Mouse (Mus musculus) neutrophil, adult 5-6 weeks (primary cell): Measurements from ENCODE around the gene Taar9. TPM values are rescaled to one million over a fixed set of nuclear protein-coding genes. Genes with fewer than 3 reads are reported as not detected.
"Not testable (repeated sequence)": the region's sequence is repeated elsewhere in the genome, so short reads cannot be mapped to it uniquely, and the experiment has no call there.

Source experiments
- ATAC-seq: fragments of 151-379, 151-347 bp; 2 replicates; pipeline ENCODE4 v1.8.0; 2017; ENCODE audit warnings: mild to moderate bottlenecking, moderate TSS enrichment; ENCODE audit not compliant: insufficient number of reproducible peaks, poor library complexity, low FRiP score, severe bottlenecking; ENCODE audit errors: extremely low read depth
- total RNA-seq: library from RNA; stranded (forward); fragments of 200-1000 nt; gene quantifications from 2 replicates; pipeline ENCODE4 v1.2.3, GENCODE M21; 2017

Taar9 gene
- not detected in 2 replicates for total RNA-seq

DNA sequence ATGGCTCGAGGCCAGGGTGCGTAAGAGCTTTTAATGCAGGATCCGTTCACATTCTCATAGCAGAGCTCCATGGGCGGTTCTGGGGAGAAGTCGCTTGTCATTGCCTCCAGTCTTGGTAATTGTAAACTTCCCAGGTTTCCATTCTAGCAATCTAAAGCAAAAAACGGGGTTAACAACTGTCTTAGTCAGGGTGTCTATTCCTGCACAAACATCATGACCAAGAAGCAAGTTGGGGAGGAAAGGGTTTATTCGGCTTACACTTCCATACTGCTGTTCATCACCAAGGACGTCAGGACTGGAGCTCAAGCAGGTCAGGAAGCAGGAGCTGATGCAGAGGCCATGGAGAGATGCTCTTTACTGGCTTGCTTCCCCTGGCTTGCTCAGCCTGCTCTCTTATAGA, at the start of gene Taar9:
TSS of gene Taar9 (minus strand) at position 101 of the 400 bp plus-strand sequence.
- ATAC-seq = not testable (repeated sequence)

DNA sequence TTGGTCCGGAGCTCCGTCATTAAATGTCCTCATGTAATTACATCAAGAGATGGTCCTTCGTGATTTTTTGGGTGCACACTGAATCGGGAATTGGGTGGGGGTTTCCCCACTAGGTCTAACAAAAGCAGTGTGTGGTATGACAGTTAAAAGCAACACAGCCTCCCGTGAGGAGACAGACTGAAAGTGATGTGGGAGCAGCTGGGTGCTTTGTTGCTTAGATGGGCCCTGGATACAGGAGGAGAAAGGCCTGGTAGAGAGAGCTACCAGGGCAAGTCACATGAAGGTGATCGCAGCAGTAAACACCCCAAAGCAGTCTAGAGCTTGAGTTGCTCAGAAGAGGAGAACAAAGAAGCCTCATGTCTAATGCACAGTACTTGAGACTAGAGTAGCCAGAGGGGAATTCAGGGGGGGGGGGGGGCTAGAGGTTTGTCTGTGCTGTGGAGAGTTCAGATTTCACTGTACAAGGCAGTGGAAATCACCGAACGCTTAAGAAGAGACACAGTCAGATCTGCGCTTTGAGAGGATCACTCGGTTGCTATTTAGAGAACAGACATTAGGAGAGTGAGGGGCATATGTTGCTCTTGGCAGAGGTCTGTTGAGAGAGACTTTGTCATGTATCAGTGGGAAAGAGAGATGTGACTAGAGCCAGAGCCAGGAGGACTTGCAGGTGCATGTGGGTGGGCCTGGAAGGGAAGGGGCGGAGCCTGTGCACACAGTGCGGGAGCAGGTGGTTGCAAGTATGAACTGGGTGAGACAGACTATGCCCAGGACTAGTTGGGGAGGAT, 49.3 kb upstream of the Taar9 start:
- ATAC-seq = no peak

DNA sequence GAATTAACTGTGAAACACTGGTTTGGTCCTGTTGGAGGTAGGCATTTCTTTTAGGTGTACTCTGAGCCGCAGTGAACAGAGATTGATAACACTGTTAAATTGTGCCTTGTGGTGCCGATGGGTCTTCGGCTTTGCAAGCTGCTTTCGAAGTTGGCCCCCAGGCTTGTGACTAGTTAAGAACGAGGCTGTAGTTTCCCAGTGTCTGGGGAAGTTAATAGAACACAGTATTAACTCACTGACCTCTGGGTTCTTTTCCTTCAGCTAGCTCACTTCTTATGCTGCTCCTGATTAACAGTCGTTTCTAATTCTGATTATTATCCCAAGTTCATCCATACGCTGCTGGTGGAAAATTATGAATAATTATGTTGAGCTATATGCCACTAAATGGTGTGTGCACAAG, 40.8 kb upstream of the Taar9 start:
- ATAC-seq = no peak

- ATAC-seq = peak; percentile 96
These were observed 39.9 kb upstream of the Taar9 start, which contains the start of gene Stx7 for GRCm38 (mm10) chr10:24149135-24149781. Stx7 (plus strand) TSS chr10:24149302.

GRCm38 (mm10) chr10:24142735-24143134, 33.4 kb upstream of the Taar9 start:
- peak; percentile 23; the same call in 1 of the 2 replicates for ATAC-seq

DNA sequence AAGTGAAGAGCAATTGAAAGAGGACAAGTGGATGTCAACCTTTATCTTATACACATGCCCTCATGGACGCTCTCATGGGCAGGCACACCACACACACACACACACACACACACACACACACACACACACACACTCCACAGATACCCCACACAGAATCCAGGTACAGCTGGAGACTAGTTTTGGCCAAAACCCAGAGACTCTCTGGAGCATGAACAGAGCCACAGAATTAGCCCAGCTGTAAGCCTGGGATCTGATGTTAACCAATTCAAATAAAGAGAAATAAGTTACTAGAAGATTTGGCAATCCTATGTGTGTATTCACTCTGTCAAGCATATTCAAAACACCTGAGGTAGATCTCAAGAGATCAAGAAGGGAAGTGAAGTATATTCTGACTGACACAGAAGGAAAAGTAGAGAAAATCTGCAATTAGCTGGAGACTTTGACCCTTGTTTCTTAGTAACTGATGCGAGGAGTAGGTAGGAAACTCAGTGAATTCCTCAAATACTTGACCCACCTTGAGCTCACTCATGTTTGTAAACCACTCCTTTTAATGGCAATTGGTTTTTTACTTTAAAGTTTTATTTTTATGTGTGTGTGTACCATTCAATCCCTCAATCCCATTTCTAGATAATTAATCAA, 29.4 kb upstream of the Taar9 start:
- ATAC-seq = no peak

DNA sequence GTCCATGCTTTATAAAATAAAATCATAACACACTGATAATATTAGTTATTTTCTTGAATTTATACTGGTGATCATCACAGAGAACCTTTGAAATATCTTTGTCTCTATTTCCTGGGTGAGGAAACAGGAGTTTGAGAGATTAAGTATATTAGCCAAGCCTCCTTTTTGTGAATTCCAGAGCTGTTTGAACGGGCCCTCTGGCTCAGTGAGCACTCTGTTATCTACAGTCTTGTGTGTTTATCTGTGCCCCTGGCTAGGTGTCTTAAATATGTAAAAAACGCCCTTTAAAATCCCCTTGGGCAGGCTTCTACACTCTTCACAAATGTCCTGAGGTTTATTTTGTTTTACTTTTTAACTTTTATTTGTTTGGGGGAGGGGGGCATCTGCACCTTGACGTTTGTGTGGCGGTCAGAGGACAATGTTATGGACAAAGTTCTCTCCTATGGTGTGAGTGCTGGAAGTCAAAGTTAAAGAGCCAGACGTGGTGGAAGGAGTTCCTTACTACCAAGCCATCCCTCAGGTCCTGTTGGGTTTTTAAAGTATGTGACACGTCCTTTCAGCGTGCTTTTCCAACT, 24.8 kb upstream of the Taar9 start:
- no peak for ATAC-seq

DNA sequence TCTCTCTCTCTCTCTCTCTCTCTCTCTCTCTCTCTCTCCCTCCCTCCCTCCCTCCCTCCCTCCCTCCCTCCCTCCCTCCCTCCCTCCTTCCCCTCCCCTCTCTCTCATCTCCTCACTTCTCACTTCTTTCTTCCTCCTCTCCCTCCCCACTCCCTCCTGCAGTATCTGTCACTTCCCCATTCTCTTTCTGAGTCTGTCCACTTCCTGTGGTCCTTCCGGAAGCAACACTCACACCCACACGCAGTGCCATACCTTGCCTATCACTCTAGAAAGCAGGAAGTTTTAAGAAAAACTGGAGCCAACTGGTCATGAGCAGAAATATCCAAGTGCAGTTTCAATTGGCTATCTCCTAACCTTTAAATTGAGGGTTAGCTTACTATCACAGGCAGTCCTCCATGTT, 23.8 kb upstream of the Taar9 start:
- ATAC-seq = peak; percentile 81; the same call in 1 of the 2 replicates

- no peak for ATAC-seq
These were observed 22.9 kb upstream of the Taar9 start for GRCm38 (mm10) chr10:24132273-24132672.

DNA sequence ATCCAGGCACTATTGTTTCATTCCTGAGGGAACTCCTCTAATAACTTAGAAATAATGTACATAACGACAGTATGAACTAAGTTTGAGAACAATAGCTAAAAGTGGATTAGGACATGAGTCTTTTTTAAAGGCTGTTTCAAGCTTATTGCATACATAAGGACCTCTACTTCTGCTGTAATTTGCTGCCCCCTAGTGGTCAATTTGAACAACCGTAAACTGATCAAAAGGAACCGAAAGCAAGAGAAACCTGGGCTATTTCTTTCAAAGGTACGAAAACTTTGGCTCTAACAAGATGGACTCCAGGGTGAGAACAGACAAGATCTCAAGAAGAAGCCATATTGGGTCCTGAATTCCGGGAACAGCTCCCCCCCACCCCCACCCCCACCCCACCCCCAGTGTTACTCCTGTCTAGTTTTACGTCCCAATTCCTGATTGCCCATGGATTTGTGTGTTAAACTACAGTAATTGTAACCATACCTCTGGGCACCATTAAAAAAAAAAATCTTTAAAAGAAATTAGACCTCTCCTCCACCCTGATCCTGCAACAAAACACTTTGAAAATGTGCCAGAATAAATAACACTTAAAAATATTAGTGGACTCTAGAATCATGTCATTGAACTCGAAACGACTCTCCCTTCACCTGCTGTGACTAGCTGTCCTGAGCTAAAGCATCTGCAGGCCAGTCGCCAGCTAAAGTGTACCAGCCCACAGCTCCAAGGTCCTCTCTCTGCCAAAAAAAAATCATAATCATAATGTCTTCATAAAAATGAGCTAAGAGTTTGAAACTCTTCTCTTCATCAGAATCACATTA, 22.3 kb upstream of the Taar9 start:
- ATAC-seq = peak; percentile 88

GRCm38 (mm10) chr10:24111116-24111778, 1.9 kb upstream of the Taar9 start:
- ATAC-seq = 0 out of 2 replicates have a peak, but pooled peaks have one; percentile 39

DNA sequence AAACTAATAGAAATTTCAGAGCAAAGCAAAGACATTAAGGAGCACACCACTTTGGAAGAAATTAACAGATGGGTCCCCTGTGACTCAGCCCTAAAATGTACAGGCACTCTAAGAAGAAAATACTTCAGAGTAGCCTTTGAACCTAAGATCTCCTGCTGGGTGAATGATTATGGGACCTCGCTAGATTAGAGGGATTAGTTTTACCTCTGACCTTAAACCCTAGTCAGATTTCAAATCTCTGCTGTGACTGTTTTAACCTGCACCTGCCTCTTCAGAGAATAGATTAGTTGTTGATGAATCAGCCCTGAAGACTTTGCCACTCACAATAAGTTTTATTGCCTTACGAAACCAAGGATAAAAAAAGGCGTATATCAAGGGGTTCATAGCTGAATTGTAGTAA, 1.1 kb downstream of the Taar9 start:
- no peak for ATAC-seq

DNA sequence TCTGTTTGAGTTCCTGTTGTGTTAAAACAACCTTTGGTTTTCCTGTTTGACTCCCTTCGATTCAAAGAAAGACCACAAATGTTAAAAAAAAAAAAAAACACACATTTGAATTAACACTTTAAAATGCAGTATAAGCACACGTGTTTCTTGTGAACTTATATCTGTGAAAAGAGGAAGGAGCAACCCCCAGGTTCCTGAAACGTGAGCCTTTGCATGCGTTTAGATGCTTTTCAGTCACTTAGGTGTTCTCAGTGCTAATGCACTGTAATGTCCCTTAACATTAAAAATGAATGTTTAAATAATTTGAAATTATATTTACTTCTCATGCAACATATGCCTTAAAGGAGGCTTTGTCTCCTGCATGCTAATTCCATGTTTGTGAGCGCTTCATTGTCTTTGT, 1.6 kb downstream of the Taar9 start:
- ATAC-seq = no peak

- not testable (repeated sequence) for ATAC-seq
These were observed 6.0 kb downstream of the Taar9 start for GRCm38 (mm10) chr10:24103299-24103698.

DNA sequence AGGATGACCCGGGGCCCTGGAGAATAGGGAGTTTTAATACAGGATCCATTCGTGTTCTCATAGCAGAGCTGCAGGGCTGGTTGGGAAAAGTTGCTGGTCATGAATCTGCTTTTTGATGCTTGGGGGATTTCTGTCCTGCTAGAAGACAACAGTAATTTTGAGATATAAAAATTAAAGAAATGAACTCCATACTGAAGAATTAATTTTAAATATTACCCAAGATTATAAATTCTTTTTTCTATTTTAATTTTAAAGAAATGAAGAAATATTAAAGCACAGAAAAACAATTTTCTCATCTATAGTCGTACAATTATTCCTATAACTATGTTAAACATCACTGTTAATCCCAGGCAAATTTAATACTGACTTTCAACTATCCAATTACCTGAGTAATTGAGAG, 7.5 kb downstream of the Taar9 start, which contains the start of gene Taar8c:
TSS of gene Taar8c (minus strand) at position 101 of the 400 bp plus-strand sequence.
- ATAC-seq = not testable (repeated sequence)

DNA sequence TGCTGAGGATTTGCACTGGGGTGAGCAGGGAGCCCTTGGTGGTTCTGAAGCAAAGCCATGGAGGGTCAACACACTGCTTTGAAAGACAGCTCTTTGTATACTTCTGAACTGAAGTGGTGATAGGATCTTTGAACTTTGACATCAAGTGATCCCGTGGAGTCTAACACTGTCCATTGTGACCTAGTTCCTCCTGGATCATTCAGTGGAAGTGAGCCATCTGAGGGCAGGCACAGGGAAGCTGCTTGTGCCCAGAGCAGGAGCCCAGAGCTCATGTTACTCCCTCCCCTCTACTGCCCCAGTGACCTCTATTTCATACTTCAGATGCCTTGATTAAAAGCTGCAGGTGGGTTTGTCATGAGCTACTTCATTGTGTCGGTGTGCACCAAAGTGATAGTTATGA, 12.3 kb downstream of the Taar9 start:
- not testable (repeated sequence) for ATAC-seq

DNA sequence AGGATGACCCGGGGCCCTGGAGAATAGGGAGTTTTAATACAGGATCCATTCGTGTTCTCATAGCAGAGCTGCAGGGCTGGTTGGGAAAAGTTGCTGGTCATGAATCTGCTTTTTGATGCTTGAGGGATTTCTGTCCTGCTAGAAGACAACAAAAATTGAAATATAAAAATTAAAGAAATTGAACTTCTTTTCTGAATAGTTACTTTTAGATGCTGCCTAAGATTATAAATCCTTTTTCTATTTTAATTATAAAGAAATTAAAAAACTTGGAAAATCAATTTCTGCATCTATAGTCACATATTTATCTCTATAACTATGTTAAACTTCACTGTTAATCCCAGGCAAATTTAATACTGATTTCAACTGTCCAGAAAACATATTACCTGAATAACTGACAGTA, 17.1 kb downstream of the Taar9 start, which contains the start of gene Taar8b:
TSS of gene Taar8b (minus strand) at position 101 of the 400 bp plus-strand sequence.
- no peak for ATAC-seq

GRCm38 (mm10) chr10:24087168-24087567, 22.2 kb downstream of the Taar9 start:
- no peak for ATAC-seq
